Mouse (Mus musculus) heart, embryonic 16.5 days (tissue): ENCODE data around the gene Casz1. TPM values are rescaled to one million over a fixed set of nuclear protein-coding genes. Genes with fewer than 3 reads are reported as not detected.

Source experiments
- ATAC-seq: fragments of 200-750 bp; cut with Nextera tagmentation; replicated peaks from 2 replicates; pipeline ENCODE4 v1.8.0; 2017; ENCODE audit warnings: moderate number of reproducible peaks; ENCODE audit not compliant: insufficient read depth, low FRiP score; ENCODE audit errors: extremely low read depth
- H3K27ac ChIP-seq: fragments of 300-500 bp; sonication (generic); 2 replicates; pipeline ENCODE4 v1.5.1; 2014; ENCODE audit warnings: mild to moderate bottlenecking, low read length, control low read depth, moderate library complexity
- H3K27me3 ChIP-seq: fragments of 300-500 bp; sonication (generic); 2 replicates; pipeline ENCODE4 v1.6.1; 2014; ENCODE audit warnings: low read length, mixed read lengths; ENCODE audit not compliant: control insufficient read depth, insufficient read depth
- H3K36me3 ChIP-seq: fragments of 300-500 bp; sonication (generic); 2 replicates; pipeline ENCODE4 v1.6.1; 2014; ENCODE audit not compliant: control insufficient read depth, insufficient read depth
- H3K4me1 ChIP-seq: fragments of 300-500 bp; sonication (generic); 2 replicates; pipeline ENCODE4 v1.6.1; 2014; ENCODE audit warnings: low read length, mixed read lengths; ENCODE audit not compliant: control insufficient read depth, insufficient read depth
- H3K4me2 ChIP-seq: fragments of 300-500 bp; sonication (generic); 2 replicates; pipeline ENCODE4 v1.6.1; 2014; ENCODE audit warnings: low read depth, mild to moderate bottlenecking, control low read depth, low read length
- H3K4me3 ChIP-seq: fragments of 300-500 bp; sonication (generic); 2 replicates; pipeline ENCODE4 v1.5.1; 2014; ENCODE audit warnings: mild to moderate bottlenecking, control low read depth, low read length
- H3K9ac ChIP-seq: fragments of 300-500 bp; sonication (generic); 2 replicates; pipeline ENCODE4 v1.6.1; 2014; ENCODE audit warnings: low read length, control low read depth
- H3K9me3 ChIP-seq: fragments of 300-500 bp; sonication (generic); replicated peaks from 2 replicates; pipeline ENCODE4 v1.6.1; 2016; ENCODE audit warnings: low read length; ENCODE audit not compliant: control insufficient read depth
- WGBS: fragments of 180-500 bp; shearing (Covaris S2); extraction: QIAGEN DNeasy Blood & Tissue Kit; methylation state at CpG from one replicate; pipeline ENCODE4 v1.1.7; 2014; 5-methylcytosine and 5-hydroxymethylcytosine counted together
- polyA plus RNA-seq: library from polyadenylated mRNA; unstranded; fragments of >200 nt; fragmentation: Nextera tagmentation; extraction: Ambion mirVana; gene quantifications from 2 replicates; pipeline ENCODE4 v1.2.1, GENCODE M21; 2015

Casz1 gene
- polyA plus RNA-seq, 1 experiment from 2014 or later = 22.4 TPM

GRCm38 (mm10) chr4:148973387-148973786, 169.2 kb downstream of the Casz1 start:
- no peak for ATAC-seq
- H3K36me3 ChIP-seq = no peaks in the 10 kb centered on the region
- H3K4me1 ChIP-seq = peaks cover 44% of the 10 kb centered on the region
- H3K9ac ChIP-seq = no peak overlapping the region
- H3K9me3 ChIP-seq = no peaks in the 10 kb centered on the region
- no peaks in the 10 kb centered on the region for H3K27me3 ChIP-seq
- no peak overlapping the region for H3K27ac ChIP-seq
- no peak overlapping the region for H3K4me2 ChIP-seq
- whole genome bisulfite sequencing = 87% methylated on average over 14 of the region's 14 CpGs
- no peak overlapping the region for H3K4me3 ChIP-seq

- peak overlapping the region; percentile 57 for H3K27ac ChIP-seq
- H3K9me3 ChIP-seq = no peaks in the 10 kb centered on the region
- H3K27me3 ChIP-seq = no peaks in the 10 kb centered on the region
- H3K36me3 ChIP-seq = no peaks in the 10 kb centered on the region
- no peak overlapping the region for H3K4me3 ChIP-seq
- peak; percentile 47 for ATAC-seq
- peaks cover 42% of the 10 kb centered on the region for H3K4me1 ChIP-seq
- no peak overlapping the region for H3K4me2 ChIP-seq
- H3K9ac ChIP-seq = 0 out of 2 replicates have a peak overlapping the region, but pooled peaks have one; percentile 13
- 42% methylated on average over 7 of the region's 7 CpGs for WGBS
Measured at GRCm38 (mm10) chr4:148974833-148975232, 170.6 kb downstream of the Casz1 start.

DNA sequence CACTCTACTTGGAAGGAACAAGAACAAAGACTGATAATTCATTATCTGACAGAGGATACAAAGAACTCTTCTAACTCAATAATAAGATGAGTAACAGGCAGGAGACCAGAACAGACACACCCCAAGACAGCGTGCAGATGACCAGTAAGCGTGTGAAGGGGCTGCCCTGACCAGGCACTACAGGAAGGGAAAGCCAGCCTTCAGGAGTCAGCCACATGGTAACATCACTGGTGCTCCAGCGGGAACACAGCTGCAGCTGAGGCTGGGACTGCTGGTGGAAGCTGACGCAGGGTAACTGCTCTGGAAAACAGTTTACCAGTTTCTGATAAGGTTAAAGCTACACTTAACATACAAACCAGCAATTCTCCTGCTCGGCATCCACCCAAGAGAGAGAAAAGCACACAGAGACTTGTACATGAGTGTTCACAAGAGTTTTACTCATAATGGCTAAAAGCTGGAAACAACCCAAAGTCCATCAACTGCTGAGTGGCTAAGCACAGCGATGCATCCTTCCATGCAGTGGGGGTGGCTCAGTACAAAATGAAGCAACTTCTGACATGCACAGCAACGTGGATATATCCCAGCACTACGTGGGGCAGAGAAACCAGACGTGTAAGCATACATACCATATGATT, 174.1 kb downstream of the Casz1 start:
- WGBS = 60% methylated on average over 9 of the region's 9 CpGs
- Histone ChIP-seq H3K9me3 (no peaks in the 10 kb centered on the region), H3K36me3 (no peaks in the 10 kb centered on the region; the same call in none of the 2 replicates), H3K4me2 (no peak overlapping the region), H3K4me3 (no peak overlapping the region), H3K4me1 (peaks cover 40% of the 10 kb centered on the region), H3K27me3 (no peaks in the 10 kb centered on the region), H3K27ac (no peak overlapping the region), H3K9ac (no peak overlapping the region)
- ATAC-seq = no peak

- WGBS = 79% methylated on average over 11 of the region's 11 CpGs
- no peak for ATAC-seq
Measured at GRCm38 (mm10) chr4:148978926-148979325, 174.7 kb downstream of the Casz1 start.

GRCm38 (mm10) chr4:148979837-148980236, 175.6 kb downstream of the Casz1 start:
- no peaks in the 10 kb centered on the region for H3K9me3 ChIP-seq
- no peak overlapping the region for H3K4me2 ChIP-seq
- no peak overlapping the region for H3K4me3 ChIP-seq
- no peak overlapping the region for H3K9ac ChIP-seq
- peaks cover 38% of the 10 kb centered on the region for H3K4me1 ChIP-seq
- H3K27ac ChIP-seq = no peak overlapping the region
- no peaks in the 10 kb centered on the region for H3K27me3 ChIP-seq
- WGBS = 45% methylated on average over 11 of the region's 11 CpGs
- ATAC-seq = no peak
- peaks cover 4% of the 10 kb centered on the region for H3K36me3 ChIP-seq

More at GRCm38 (mm10) chr4:148978926-148979325, 174.7 kb downstream of the Casz1 start:
- Histone ChIP-seq H3K9me3 (no peaks in the 10 kb centered on the region), H3K27me3 (no peaks in the 10 kb centered on the region), H3K4me1 (peaks cover 40% of the 10 kb centered on the region), H3K9ac (no peak overlapping the region), H3K27ac (no peak overlapping the region), H3K4me2 (no peak overlapping the region), H3K4me3 (no peak overlapping the region), H3K36me3 (peaks cover 4% of the 10 kb centered on the region)

GRCm38 (mm10) chr4:148982274-148982673, 178.0 kb downstream of the Casz1 start:
- Histone ChIP-seq H3K27ac (no peak overlapping the region), H3K9me3 (no peaks in the 10 kb centered on the region), H3K4me2 (no peak overlapping the region), H3K4me3 (no peak overlapping the region), H3K9ac (no peak overlapping the region), H3K27me3 (no peaks in the 10 kb centered on the region), H3K4me1 (peaks cover 47% of the 10 kb centered on the region), H3K36me3 (peaks cover 4% of the 10 kb centered on the region)
- WGBS = 74% methylated on average over 6 of the region's 6 CpGs
- no peak for ATAC-seq

- H3K27ac ChIP-seq = no peak overlapping the region
Measured at GRCm38 (mm10) chr4:148984701-148985540, 180.7 kb downstream of the Casz1 start.

GRCm38 (mm10) chr4:148985541-148986476, 181.6 kb downstream of the Casz1 start:
- Histone ChIP-seq H3K4me1 (peaks cover 31% of the 10 kb centered on the region), H3K9ac (no peak overlapping the region), H3K9me3 (no peaks in the 10 kb centered on the region), H3K4me3 (no peak overlapping the region), H3K4me2 (no peak overlapping the region), H3K36me3 (peaks cover 4% of the 10 kb centered on the region), H3K27ac (no peak overlapping the region), H3K27me3 (no peaks in the 10 kb centered on the region)
- ATAC-seq = no peak
- WGBS = 58% methylated on average over 24 of the region's 24 CpGs

More at GRCm38 (mm10) chr4:148984701-148985540, 180.7 kb downstream of the Casz1 start:
- Histone ChIP-seq H3K9me3 (no peaks in the 10 kb centered on the region), H3K9ac (no peak overlapping the region), H3K36me3 (peaks cover 4% of the 10 kb centered on the region), H3K4me2 (no peak overlapping the region), H3K27me3 (no peaks in the 10 kb centered on the region), H3K4me1 (peaks cover 38% of the 10 kb centered on the region), H3K4me3 (no peak overlapping the region)
- no peak for ATAC-seq
- 79% methylated on average over 19 of the region's 19 CpGs for WGBS
